Mouse (Mus musculus) midbrain, postnatal 0 days (tissue): Measurements from ENCODE around the gene Ldlrap1. TPM values are rescaled to one million over a fixed set of nuclear protein-coding genes. Genes with fewer than 3 reads are reported as not detected.

ENCODE experiments used
- ATAC-seq: fragments of 200-750 bp; cut with Nextera tagmentation; 2 replicates; pipeline ENCODE4 v1.8.0; 2017; ENCODE audit warnings: moderate number of reproducible peaks, mild to moderate bottlenecking, moderate TSS enrichment, moderate library complexity; ENCODE audit not compliant: low FRiP score
- DNase-seq: peaks from one replicate; pipeline ENCODE4 v3.0.0-alpha.2; 2015; ENCODE audit warnings: low spot score
- H3K27ac ChIP-seq: fragments of 300-500 bp; sonication (generic); 2 replicates; pipeline ENCODE4 v1.5.1; 2014; ENCODE audit warnings: low read depth, mild to moderate bottlenecking, low read length, mixed read lengths
- H3K27me3 ChIP-seq: fragments of 300-500 bp; sonication (generic); 2 replicates; pipeline ENCODE4 v1.6.1; 2014; ENCODE audit warnings: low read length, control low read depth, mixed read lengths; ENCODE audit not compliant: insufficient read depth
- H3K36me3 ChIP-seq: fragments of 300-500 bp; sonication (generic); 2 replicates; pipeline ENCODE4 v1.6.1; 2014; ENCODE audit warnings: low read length, control low read depth, mixed read lengths; ENCODE audit not compliant: insufficient read depth
- H3K4me1 ChIP-seq: fragments of 300-500 bp; sonication (generic); 2 replicates; pipeline ENCODE4 v1.6.1; 2014; ENCODE audit warnings: mild to moderate bottlenecking, control low read depth, antibody characterized with exemption, low read length, mixed read lengths; ENCODE audit not compliant: insufficient read depth
- H3K4me2 ChIP-seq: fragments of 300-500 bp; sonication (generic); 2 replicates; pipeline ENCODE4 v1.6.1; 2014; ENCODE audit warnings: low read depth, mild to moderate bottlenecking, low read length, mixed read lengths; ENCODE audit not compliant: poor library complexity, severe bottlenecking
- H3K4me3 ChIP-seq: fragments of 300-500 bp; sonication (generic); 2 replicates; pipeline ENCODE4 v1.5.1; 2014; ENCODE audit warnings: low read depth, mild to moderate bottlenecking, low read length, moderate library complexity
- H3K9ac ChIP-seq: fragments of 300-500 bp; sonication (generic); replicated peaks from 2 replicates; pipeline ENCODE4 v1.6.1; 2014; ENCODE audit warnings: mild to moderate bottlenecking, low read length, moderate library complexity, mixed read lengths; ENCODE audit not compliant: poor library complexity, severe bottlenecking
- H3K9me3 ChIP-seq: fragments of 300-500 bp; sonication (generic); 2 replicates; pipeline ENCODE4 v1.6.1; 2016; ENCODE audit warnings: low read length, control low read depth
- CTCF ChIP-seq: IDR thresholded peaks from 2 replicates; pipeline ENCODE4 v1.5.1; 2016; ENCODE audit warnings: antibody characterized with exemption, mild to moderate bottlenecking
- WGBS: fragments of 180-500 bp; shearing (Covaris S2); extraction: QIAGEN DNeasy Blood & Tissue Kit; methylation state at CpG from one replicate; pipeline ENCODE4 v1.1.7; 2014; 5-methylcytosine and 5-hydroxymethylcytosine counted together
- polyA plus RNA-seq: library from polyadenylated mRNA; unstranded; fragments of >200 nt; fragmentation: Nextera tagmentation; extraction: Ambion mirVana; gene quantifications from 2 replicates; pipeline ENCODE4 v1.2.1, GENCODE M21; 2015
- total RNA-seq: library from RNA; depleted of rRNA; stranded (reverse); fragments of >200 nt; gene quantifications from 2 replicates; pipeline ENCODE4 v1.2.3, GENCODE M21; 2014

The Ldlrap1 gene
- total and polyA plus RNA-seq, 2 experiments from 2014 or later, result 2.5 to 3.1 TPM

DNA sequence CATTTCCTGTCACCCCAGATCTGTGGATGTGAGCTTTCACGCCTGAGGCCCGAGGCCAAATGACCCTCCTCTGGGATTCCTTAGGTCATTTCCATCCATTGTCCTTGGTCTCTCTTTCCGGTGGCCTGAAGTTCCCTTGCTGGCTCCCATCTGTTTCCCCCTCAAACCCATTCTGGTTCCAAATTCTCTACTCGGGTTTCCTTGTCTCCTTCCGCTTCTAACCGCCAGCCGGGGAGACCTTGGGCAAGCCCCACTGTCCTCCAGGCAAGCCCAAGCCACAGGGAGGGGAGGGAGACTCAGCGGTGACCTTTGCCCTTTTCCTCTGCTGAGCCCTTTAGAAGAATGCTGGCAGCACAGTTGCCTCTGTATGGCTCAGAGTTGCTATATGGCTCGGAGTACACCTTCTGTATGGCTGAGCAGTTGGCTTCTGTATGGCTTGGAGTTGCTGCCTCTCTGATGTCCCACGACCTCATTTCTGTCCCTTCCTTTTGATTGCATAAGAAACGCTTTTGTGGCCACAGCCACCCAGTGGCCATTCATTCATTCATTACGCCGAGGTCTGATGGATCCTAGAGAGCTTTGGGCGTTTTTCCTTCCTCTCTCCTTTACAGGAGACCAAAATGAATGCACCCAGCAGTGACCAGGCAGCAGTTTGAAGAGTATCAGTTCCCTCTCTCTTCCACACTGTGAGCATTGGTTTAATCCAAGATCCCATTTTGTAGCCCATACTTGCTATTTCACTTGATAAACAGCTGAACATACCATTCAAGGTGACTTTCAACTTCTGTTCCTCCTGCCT, 11.5 kb upstream of the Ldlrap1 start:
- ATAC-seq (no peak), DNase-seq (no peak)
- Histone ChIP-seq H3K4me3 (no peak overlapping the region), H3K4me1 (no peaks in the 10 kb centered on the region), H3K27ac (no peak overlapping the region), H3K36me3 (no peaks in the 10 kb centered on the region), H3K9me3 (no peaks in the 10 kb centered on the region), H3K4me2 (no peak overlapping the region), H3K9ac (no peak overlapping the region), H3K27me3 (no peaks in the 10 kb centered on the region)
- TF ChIP-seq CTCF, result no peak
- WGBS, result 30% methylated on average over 14 of the region's 14 CpGs

DNA sequence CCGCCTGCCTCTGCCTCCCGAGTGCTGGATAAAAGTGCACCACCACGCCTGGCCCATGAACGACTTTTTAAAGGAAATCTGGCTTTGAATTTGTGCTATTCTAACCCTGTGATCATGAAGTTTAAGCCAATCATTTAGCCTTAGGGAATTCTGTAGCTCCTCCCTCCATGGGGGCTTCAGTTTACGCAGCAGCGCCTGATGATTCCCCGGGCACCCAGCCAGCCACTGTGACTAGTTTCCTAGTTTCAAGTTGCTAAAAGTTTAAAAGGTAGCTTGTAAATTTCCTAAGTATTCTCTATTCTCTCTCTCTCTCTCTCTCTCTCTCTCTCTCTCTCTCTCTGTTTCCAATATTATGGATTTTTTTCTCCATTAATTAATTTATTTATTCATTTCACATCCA, 8.4 kb upstream of the Ldlrap1 start:
- Histone ChIP-seq H3K4me1 (no peaks in the 10 kb centered on the region), H3K36me3 (no peaks in the 10 kb centered on the region), H3K9ac (no peak overlapping the region), H3K27ac (no peak overlapping the region), H3K4me2 (no peak overlapping the region), H3K27me3 (no peaks in the 10 kb centered on the region), H3K4me3 (no peak overlapping the region), H3K9me3 (no peaks in the 10 kb centered on the region)
- DNase-seq (no peak), ATAC-seq (no peak)
- WGBS, result 67% methylated on average over 7 of the region's 7 CpGs
- no peak for TF ChIP-seq CTCF

DNA sequence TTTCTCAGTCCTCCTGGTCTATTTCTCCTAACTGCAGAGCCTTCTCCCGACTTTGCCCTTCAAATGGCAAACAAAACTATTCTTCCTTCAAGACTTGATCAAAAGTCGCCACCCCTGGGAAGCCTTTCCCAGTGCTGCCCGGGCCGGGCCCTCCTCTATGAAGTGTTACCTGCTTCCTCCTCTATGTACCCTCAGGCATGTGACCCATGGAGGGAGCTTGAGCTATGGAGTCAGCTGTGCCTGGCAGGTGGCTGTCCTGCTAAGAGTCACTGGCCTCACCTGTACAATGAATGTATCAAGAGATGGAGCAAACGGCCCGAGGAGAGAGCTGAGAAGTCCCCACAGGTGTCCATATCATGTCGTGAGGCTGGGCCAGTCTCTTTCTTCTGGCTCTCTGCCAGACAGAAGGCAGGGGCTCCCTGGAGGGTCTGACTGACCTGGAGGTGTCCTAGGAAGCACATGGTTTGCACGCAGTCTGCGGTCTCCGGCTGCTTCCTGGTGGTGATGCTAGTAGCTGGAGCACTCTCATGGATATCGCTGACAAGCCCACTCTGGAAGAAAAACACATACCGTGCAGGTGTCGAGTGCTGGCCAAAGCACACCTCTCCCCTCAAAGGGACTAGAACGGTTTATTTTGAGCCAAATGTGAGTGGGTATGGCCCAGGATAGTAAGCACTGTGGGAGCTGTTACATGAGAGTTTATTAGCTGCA, 7.6 kb upstream of the Ldlrap1 start:
- H3K9me3 ChIP-seq, result no peaks in the 10 kb centered on the region
- WGBS, result 68% methylated on average over 14 of the region's 14 CpGs
- H3K4me3 ChIP-seq, result no peak overlapping the region
- H3K36me3 ChIP-seq, result no peaks in the 10 kb centered on the region
- no peak overlapping the region for H3K9ac ChIP-seq
- no peak overlapping the region for H3K27ac ChIP-seq
- DNase-seq (no peak), ATAC-seq (no peak)
- no peak for TF ChIP-seq CTCF
- no peaks in the 10 kb centered on the region for H3K4me1 ChIP-seq
- H3K27me3 ChIP-seq, result no peaks in the 10 kb centered on the region
- no peak overlapping the region for H3K4me2 ChIP-seq

DNA sequence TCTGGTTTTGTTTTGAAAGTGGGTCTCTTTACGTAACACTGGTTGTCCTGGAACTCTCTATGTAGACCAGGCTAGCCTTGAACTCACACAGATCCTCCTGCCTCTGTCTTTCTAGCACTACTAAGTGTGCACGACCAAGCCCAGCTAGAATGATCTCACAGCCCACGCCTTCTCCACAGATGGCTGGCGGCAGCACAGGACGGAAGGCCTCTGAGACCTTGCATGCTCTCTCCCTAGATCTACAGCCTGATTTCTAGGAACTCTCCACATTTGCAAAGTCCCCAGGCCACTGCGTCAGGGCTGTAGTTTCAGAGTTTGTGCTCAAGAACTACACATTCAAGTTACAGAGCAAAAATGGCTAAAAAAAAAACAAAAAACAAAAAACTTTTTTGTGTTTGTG, 6.3 kb upstream of the Ldlrap1 start:
- H3K9me3 ChIP-seq, result no peaks in the 10 kb centered on the region
- DNase-seq, result no peak
- TF ChIP-seq CTCF, result no peak
- no peaks in the 10 kb centered on the region for H3K36me3 ChIP-seq
- H3K4me3 ChIP-seq, result no peak overlapping the region
- no peak overlapping the region for H3K9ac ChIP-seq
- H3K27me3 ChIP-seq, result peaks cover 4% of the 10 kb centered on the region
- no peak overlapping the region for H3K4me2 ChIP-seq
- no peak for ATAC-seq
- WGBS, result 87% methylated on average over 6 of the region's 6 CpGs
- no peaks in the 10 kb centered on the region for H3K4me1 ChIP-seq
- no peak overlapping the region for H3K27ac ChIP-seq

DNA sequence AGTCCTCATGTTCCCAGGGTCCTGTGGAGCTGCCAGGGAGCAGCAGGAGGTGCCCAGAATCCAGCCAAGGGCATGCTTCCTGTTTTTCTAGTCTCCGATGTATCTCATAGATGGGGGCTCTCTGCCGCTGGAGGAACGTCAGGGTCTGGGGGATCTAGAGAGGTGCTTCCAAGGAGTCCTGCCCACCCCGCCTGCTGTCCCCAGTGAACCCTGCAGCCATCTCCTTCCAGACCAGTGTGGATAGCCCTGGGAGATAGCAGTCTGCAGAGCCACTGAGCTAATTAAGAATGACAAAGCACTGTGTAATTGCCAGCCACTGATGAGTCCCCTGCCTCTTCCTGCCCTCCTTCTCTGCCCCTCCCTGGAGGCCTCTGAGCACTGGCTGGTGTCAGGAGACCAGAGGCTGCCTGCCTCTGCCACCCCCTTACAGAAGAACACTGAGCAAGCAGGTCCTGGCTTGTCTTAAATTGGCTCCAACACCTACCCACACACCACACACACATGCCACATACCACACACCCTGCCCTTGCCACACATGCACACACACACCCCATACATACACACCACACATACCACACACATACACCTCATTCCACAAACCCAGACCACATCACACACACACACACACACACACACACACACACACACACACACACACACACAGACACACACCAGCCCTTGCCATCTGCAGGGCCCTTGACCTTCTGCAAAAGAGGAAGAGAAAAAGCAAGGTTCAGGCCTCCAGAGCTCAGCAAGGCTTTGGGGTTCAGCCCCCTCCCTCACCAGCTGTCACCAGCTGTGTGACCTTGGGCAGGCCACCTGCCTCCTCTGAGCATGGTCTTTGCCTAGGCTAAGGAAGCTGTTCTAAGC, 5.2 kb upstream of the Ldlrap1 start:
- 55% methylated on average over 4 of the region's 4 CpGs for WGBS
- Histone ChIP-seq H3K4me3 (no peak overlapping the region), H3K27me3 (peaks cover 4% of the 10 kb centered on the region), H3K4me2 (no peak overlapping the region), H3K4me1 (0 out of 2 replicates have a peak, but pooled peaks cover 1% of the 10 kb centered on the region), H3K27ac (no peak overlapping the region), H3K36me3 (no peaks in the 10 kb centered on the region), H3K9ac (no peak overlapping the region), H3K9me3 (no peaks in the 10 kb centered on the region)
- DNase-seq (no peak), ATAC-seq (no peak)
- no peak for TF ChIP-seq CTCF
